Mouse (Mus musculus) neutrophil, adult 59 days (primary cell): Measurements from ENCODE around the gene Olfr31. TPM values are rescaled to one million over a fixed set of nuclear protein-coding genes. Genes with fewer than 3 reads are reported as not detected.

Experiments
- total RNA-seq, 2 experiments: library from RNA; stranded (reverse); gene quantifications; 1 replicate in 1 of 2; 2 replicates in 1 of 2; pipeline ENCODE4 v1.2.4; 2023

The Olfr31 gene
- total RNA-seq = not detected

GRCm38 (mm10) chr14:14322528-14322927, at the start of gene Olfr31:
Gene Olfr31 (plus strand): TSS chr14:14322828.

GRCm38 (mm10) chr14:14345948-14346812, 23.6 kb downstream of the Olfr31 start, which contains the start of gene Il3ra:
Gene Il3ra (plus strand): TSS chr14:14346275.

Other genes with a start within 250 kb of the Olfr31 start
- 10 to 100 TPM; 64.1 to 69.9 TPM for gene Psmd6, start 201.8 kb upstream of the Olfr31 start, total RNA-seq
- not detected for gene Olfr720, start 136.0 kb upstream of the Olfr31 start, total RNA-seq
- gene Il3ra, start 23.4 kb downstream of the Olfr31 start, total RNA-seq = 10 to 100 TPM; 33.2 to 34.4 TPM
- not detected for gene Olfr721-ps1, start 78.5 kb downstream of the Olfr31 start, total RNA-seq